Mouse (Mus musculus) retina, postnatal 1 day (tissue): ENCODE measurements around the gene H2-M9.

ENCODE experiments used
- DNase-seq: peaks from one replicate; pipeline ENCODE4 v3.0.0-alpha.2; 2012

H2-M9 gene

DNA sequence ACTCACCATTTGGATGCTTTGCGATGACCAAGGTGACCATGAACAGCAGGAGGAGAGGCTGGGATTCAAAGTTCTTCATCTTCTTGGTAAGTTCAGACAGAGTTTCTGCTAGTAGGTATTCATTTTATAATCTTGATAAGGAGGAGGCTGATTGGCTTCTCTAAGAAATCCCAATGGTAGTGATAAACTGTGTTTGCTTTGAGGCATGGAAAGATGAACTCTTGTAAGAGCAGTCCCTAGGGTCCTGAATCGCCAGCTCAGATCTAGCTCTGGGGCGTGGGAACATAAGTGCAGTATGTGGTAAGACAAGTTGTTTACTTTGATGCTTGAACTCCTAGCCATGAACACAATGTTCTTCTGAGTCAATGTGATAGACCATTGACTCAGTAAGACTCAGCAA lies at the start of gene H2-M9:
TSS of gene H2-M9 (minus strand) at position 101 of the 400 bp plus-strand sequence.
- no peak for DNase-seq

GRCm38 (mm10) chr17:36672119-36672518 lies 29.7 kb upstream of the H2-M9 start, which contains the start of gene H2-M1:
TSS of gene H2-M1 (minus strand) at chr17:36672219.
- no peak for DNase-seq
